Mouse (Mus musculus) midbrain, embryonic 15.5 days (tissue): ENCODE results near the gene Tmem150a. TPM values are rescaled to one million over a fixed set of nuclear protein-coding genes. Genes with fewer than 3 reads are reported as not detected.

ENCODE experiments used
- ATAC-seq: fragments of 200-750 bp; cut with Nextera tagmentation; replicated peaks from 2 replicates; pipeline ENCODE4 v1.8.0; 2017; ENCODE audit warnings: moderate TSS enrichment
- H3K27ac ChIP-seq: fragments of 300-500 bp; sonication (generic); 2 replicates; pipeline ENCODE4 v1.5.1; 2015; ENCODE audit warnings: mild to moderate bottlenecking, inconsistent platforms
- H3K27me3 ChIP-seq: fragments of 300-500 bp; sonication (generic); replicated peaks from 2 replicates; pipeline ENCODE4 v1.6.1; 2015; ENCODE audit warnings: inconsistent platforms
- H3K36me3 ChIP-seq: fragments of 300-500 bp; sonication (generic); replicated peaks from 2 replicates; pipeline ENCODE4 v1.6.1; 2015; ENCODE audit warnings: inconsistent platforms
- H3K4me1 ChIP-seq: fragments of 300-500 bp; sonication (generic); 2 replicates; pipeline ENCODE4 v1.6.1; 2015; ENCODE audit warnings: inconsistent platforms
- H3K4me2 ChIP-seq: fragments of 300-500 bp; sonication (generic); 2 replicates; pipeline ENCODE4 v1.6.1; 2015; ENCODE audit warnings: inconsistent platforms, mild to moderate bottlenecking, moderate library complexity
- H3K4me3 ChIP-seq: fragments of 300-500 bp; sonication (generic); 2 replicates; pipeline ENCODE4 v1.5.1; 2015; ENCODE audit warnings: mild to moderate bottlenecking, inconsistent platforms
- H3K9ac ChIP-seq: fragments of 300-500 bp; sonication (generic); 2 replicates; pipeline ENCODE4 v1.6.1; 2015; ENCODE audit warnings: mild to moderate bottlenecking, inconsistent platforms
- H3K9me3 ChIP-seq: fragments of 300-500 bp; sonication (generic); 2 replicates; pipeline ENCODE4 v1.6.1; 2016; ENCODE audit warnings: inconsistent platforms
- WGBS: fragments of 180-500 bp; shearing (Covaris S2); methylation state at CpG from one replicate; pipeline ENCODE4 v1.1.7; 2015; ENCODE audit warnings: mixed read lengths; 5-methylcytosine and 5-hydroxymethylcytosine counted together
- polyA plus RNA-seq: library from polyadenylated mRNA; unstranded; fragments of >200 nt; fragmentation: Nextera tagmentation; extraction: Ambion mirVana; gene quantifications from 2 replicates; pipeline ENCODE4 v1.2.1, GENCODE M21; 2015

Tmem150a gene
- polyA plus RNA-seq, 1 experiment from 2014 or later, result 18.5 TPM

GRCm38 (mm10) chr6:72390795-72391521 is 35.7 kb downstream of the Tmem150a start:
- H3K9me3 ChIP-seq, result no peaks in the 10 kb centered on the region
- H3K4me3 ChIP-seq, result no peak overlapping the region
- H3K27me3 ChIP-seq, result peaks cover 15% of the 10 kb centered on the region
- no peaks in the 10 kb centered on the region for H3K36me3 ChIP-seq
- H3K27ac ChIP-seq, result no peak overlapping the region
- ATAC-seq, result no peak
- peaks cover 10% of the 10 kb centered on the region for H3K4me1 ChIP-seq
- 17% methylated on average over 12 of the region's 12 CpGs for WGBS
- no peak overlapping the region for H3K9ac ChIP-seq
- H3K4me2 ChIP-seq, result peak overlapping the region; percentile 52

GRCm38 (mm10) chr6:72392341-72392740 is 37.1 kb downstream of the Tmem150a start:
- Histone ChIP-seq H3K27me3 (peaks cover 15% of the 10 kb centered on the region), H3K36me3 (no peaks in the 10 kb centered on the region), H3K4me1 (peaks cover 10% of the 10 kb centered on the region), H3K9ac (no peak overlapping the region), H3K4me3 (no peak overlapping the region), H3K27ac (no peak overlapping the region), H3K4me2 (no peak overlapping the region), H3K9me3 (no peaks in the 10 kb centered on the region)
- WGBS, result 89% methylated on average over 5 of the region's 5 CpGs
- ATAC-seq, result no peak

GRCm38 (mm10) chr6:72396837-72397251 is 41.6 kb downstream of the Tmem150a start:
- no peak overlapping the region for H3K4me3 ChIP-seq
- no peak for ATAC-seq
- no peaks in the 10 kb centered on the region for H3K4me1 ChIP-seq
- WGBS, result 82% methylated on average over 10 of the region's 10 CpGs
- no peaks in the 10 kb centered on the region for H3K9me3 ChIP-seq
- no peak overlapping the region for H3K27ac ChIP-seq
- H3K27me3 ChIP-seq, result no peaks in the 10 kb centered on the region
- no peaks in the 10 kb centered on the region for H3K36me3 ChIP-seq
- H3K4me2 ChIP-seq, result no peak overlapping the region
- H3K9ac ChIP-seq, result no peak overlapping the region

- no peaks in the 10 kb centered on the region for H3K36me3 ChIP-seq
- H3K9me3 ChIP-seq, result no peaks in the 10 kb centered on the region
- H3K9ac ChIP-seq, result no peak overlapping the region
- H3K27me3 ChIP-seq, result no peaks in the 10 kb centered on the region
- 56% methylated on average over 2 of the region's 2 CpGs for WGBS
- no peak overlapping the region for H3K27ac ChIP-seq
- H3K4me2 ChIP-seq, result no peak overlapping the region
- ATAC-seq, result no peak
- H3K4me1 ChIP-seq, result no peaks in the 10 kb centered on the region
- no peak overlapping the region for H3K4me3 ChIP-seq
These were observed 44.7 kb downstream of the Tmem150a start for GRCm38 (mm10) chr6:72399967-72400366.

GRCm38 (mm10) chr6:72401875-72402274 is 46.6 kb downstream of the Tmem150a start:
- Histone ChIP-seq H3K9me3 (no peaks in the 10 kb centered on the region), H3K27me3 (no peaks in the 10 kb centered on the region), H3K27ac (no peak overlapping the region), H3K4me3 (no peak overlapping the region), H3K4me2 (no peak overlapping the region), H3K4me1 (no peaks in the 10 kb centered on the region), H3K9ac (no peak overlapping the region), H3K36me3 (no peaks in the 10 kb centered on the region)
- WGBS, result 26% methylated on average over 7 of the region's 7 CpGs
- no peak for ATAC-seq

GRCm38 (mm10) chr6:72405356-72405755 is 50.1 kb downstream of the Tmem150a start:
- Histone ChIP-seq H3K4me1 (no peaks in the 10 kb centered on the region), H3K27me3 (no peaks in the 10 kb centered on the region), H3K36me3 (no peaks in the 10 kb centered on the region), H3K27ac (no peak overlapping the region), H3K4me3 (no peak overlapping the region), H3K9ac (no peak overlapping the region), H3K9me3 (no peaks in the 10 kb centered on the region), H3K4me2 (no peak overlapping the region)
- WGBS, result 88% methylated on average over 7 of the region's 7 CpGs
- no peak for ATAC-seq

GRCm38 (mm10) chr6:72407119-72407518 is 51.9 kb downstream of the Tmem150a start:
- no peak overlapping the region for H3K27ac ChIP-seq
- whole genome bisulfite sequencing, result 2% methylated on average over 5 of the region's 5 CpGs
- H3K9ac ChIP-seq, result no peak overlapping the region
- H3K9me3 ChIP-seq, result no peaks in the 10 kb centered on the region
- no peaks in the 10 kb centered on the region for H3K4me1 ChIP-seq
- H3K36me3 ChIP-seq, result no peaks in the 10 kb centered on the region
- no peak overlapping the region for H3K4me2 ChIP-seq
- peak; percentile 60; the same call in 1 of the 2 replicates for ATAC-seq
- no peak overlapping the region for H3K4me3 ChIP-seq
- no peaks in the 10 kb centered on the region for H3K27me3 ChIP-seq

Other genes with a start within 250 kb of the Tmem150a start
- 1.9 and 2.2 TPM in 2 replicates for gene Atoh8, start 119.9 kb upstream of the Tmem150a start, polyA plus RNA-seq
- 0.23 and 0.51 TPM in 2 replicates for gene Sftpb, start 50.8 kb upstream of the Tmem150a start, polyA plus RNA-seq
- 41.0 and 41.2 TPM in 2 replicates for gene Usp39, start 10.3 kb upstream of the Tmem150a start, polyA plus RNA-seq
- gene 0610030E20Rik, start 8.1 kb upstream of the Tmem150a start, polyA plus RNA-seq, result 18.7 and 19.4 TPM in 2 replicates
- 137 and 141 TPM in 2 replicates for gene Rnf181, start 11.5 kb downstream of the Tmem150a start, polyA plus RNA-seq
- 20.2 and 24.2 TPM in 2 replicates for gene Vamp5, start 25.0 kb downstream of the Tmem150a start, polyA plus RNA-seq
- 22.2 and 28.1 TPM in 2 replicates for gene Vamp8, start 35.3 kb downstream of the Tmem150a start, polyA plus RNA-seq
- 16.9 and 19.0 TPM in 2 replicates for gene Ggcx, start 58.9 kb downstream of the Tmem150a start, polyA plus RNA-seq
- 354 and 380 TPM in 2 replicates for gene Mat2a, start 84.1 kb downstream of the Tmem150a start, polyA plus RNA-seq
- gene Sh2d6, start 166.3 kb downstream of the Tmem150a start, polyA plus RNA-seq, result 0.65 and 0.91 TPM in 2 replicates
- 5.8 and 7.8 TPM in 2 replicates for gene Capg, start 188.9 kb downstream of the Tmem150a start, polyA plus RNA-seq
- 16.5 and 17.4 TPM in 2 replicates for gene Elmod3, start 243.0 kb downstream of the Tmem150a start, polyA plus RNA-seq
- gene Retsat, start 243.0 kb downstream of the Tmem150a start, polyA plus RNA-seq, result 6.1 and 7.2 TPM in 2 replicates